Mouse (Mus musculus): ENCODE data around the gene Ppa1. TPM values are rescaled to one million over a fixed set of nuclear protein-coding genes. Genes with fewer than 3 reads are reported as not detected.

The Ppa1 gene
- polyA plus RNA-seq, 1 experiment from 2014 or later = 156 TPM

DNA sequence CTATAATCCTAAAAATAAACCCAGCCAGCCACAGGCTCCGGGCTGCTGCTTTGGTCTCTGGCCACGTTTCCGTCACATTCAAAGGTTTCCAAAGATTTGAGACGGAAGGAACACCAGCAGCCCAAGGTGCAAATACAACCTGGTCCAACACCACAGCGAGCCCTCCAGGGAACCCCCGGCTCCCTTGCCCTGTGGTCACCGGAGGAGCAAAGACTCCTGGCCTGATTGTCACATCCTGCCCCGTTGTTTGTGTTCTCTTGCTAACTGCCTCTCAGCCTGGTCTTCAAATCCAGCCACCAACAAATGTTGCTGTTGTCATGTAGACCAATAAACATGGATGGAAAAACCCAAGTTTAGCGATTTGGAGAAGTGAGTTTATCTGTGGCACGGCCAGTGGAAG is 15.9 kb upstream of the Ppa1 start:
- Histone ChIP-seq H3K27ac (ENCODE audit: low read length) (no peak overlapping the region), H3K4me1 (ENCODE audit: control insufficient read depth, insufficient read depth, low read length) (no peaks in the 10 kb centered on the region), H3K4me2 (ENCODE audit: low read depth, low read length) (no peak overlapping the region), H3K27me3 (ENCODE audit: control insufficient read depth, insufficient read depth, low read length) (no peaks in the 10 kb centered on the region), H3K4me3 (replicated peaks; ENCODE audit: low read length) (no peak overlapping the region), H3K36me3 (ENCODE audit: control insufficient read depth, insufficient read depth, low read length) (no peaks in the 10 kb centered on the region), H3K9me3 (replicated peaks; ENCODE audit: control insufficient read depth, low read length) (no peaks in the 10 kb centered on the region), H3K9ac (ENCODE audit: low read length) (no peak overlapping the region)
- no peak for ATAC-seq (ENCODE audit: insufficient read depth, low FRiP score)
- WGBS = 63% methylated on average over 10 of the region's 10 CpGs

DNA sequence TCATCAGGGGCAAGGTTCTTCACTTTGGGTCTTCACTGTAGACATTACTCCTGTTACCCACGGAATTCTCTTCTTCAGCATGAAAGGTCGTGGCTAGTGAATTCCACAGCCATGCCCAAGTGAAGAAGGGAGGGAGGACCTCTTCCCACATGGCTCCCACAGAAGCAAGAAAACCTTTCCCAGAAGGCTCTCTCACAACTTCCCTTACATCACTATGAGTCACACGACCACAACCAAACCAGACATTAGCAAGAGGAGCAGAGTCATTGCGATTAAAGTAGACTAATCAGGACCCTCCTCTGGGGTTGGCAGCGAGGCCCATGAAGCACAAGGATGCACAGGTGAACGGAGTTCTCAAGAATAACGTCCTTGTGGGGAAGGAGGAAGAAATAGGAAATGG is 11.3 kb upstream of the Ppa1 start:
- Histone ChIP-seq H3K4me1 (ENCODE audit: control insufficient read depth, insufficient read depth, low read length) (no peaks in the 10 kb centered on the region), H3K36me3 (ENCODE audit: control insufficient read depth, insufficient read depth, low read length) (no peaks in the 10 kb centered on the region), H3K4me3 (replicated peaks; ENCODE audit: low read length) (no peak overlapping the region), H3K27ac (ENCODE audit: low read length) (no peak overlapping the region), H3K9ac (ENCODE audit: low read length) (no peak overlapping the region), H3K27me3 (ENCODE audit: control insufficient read depth, insufficient read depth, low read length) (no peaks in the 10 kb centered on the region), H3K4me2 (ENCODE audit: low read depth, low read length) (no peak overlapping the region), H3K9me3 (replicated peaks; ENCODE audit: control insufficient read depth, low read length) (no peaks in the 10 kb centered on the region)
- no peak for ATAC-seq (ENCODE audit: insufficient read depth, low FRiP score)
- WGBS = 77% methylated on average over 7 of the region's 7 CpGs

DNA sequence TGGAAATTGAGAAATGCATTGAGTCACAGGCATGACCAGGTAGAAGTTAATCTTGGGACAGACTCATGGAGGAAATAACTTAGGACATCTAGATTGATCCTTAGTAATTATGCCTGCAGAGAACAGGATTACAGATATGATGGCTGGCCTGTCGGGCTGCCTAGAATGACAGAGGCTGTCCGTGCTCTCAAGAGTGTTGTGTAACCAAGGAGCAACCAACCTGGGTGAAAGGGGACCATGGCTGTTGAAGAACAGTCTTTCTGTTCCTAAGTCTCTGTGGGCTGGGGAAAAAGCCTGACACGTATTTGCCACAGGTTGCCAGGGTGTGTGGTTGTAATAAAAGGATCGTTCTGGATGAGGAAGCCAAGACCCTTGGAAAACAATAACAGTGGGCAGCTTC is 8.0 kb upstream of the Ppa1 start:
- Histone ChIP-seq H3K4me1 (ENCODE audit: control insufficient read depth, insufficient read depth, low read length) (no peaks in the 10 kb centered on the region), H3K9ac (ENCODE audit: low read length) (no peak overlapping the region), H3K4me2 (ENCODE audit: low read depth, low read length) (no peak overlapping the region), H3K9me3 (replicated peaks; ENCODE audit: control insufficient read depth, low read length) (no peaks in the 10 kb centered on the region), H3K27ac (ENCODE audit: low read length) (no peak overlapping the region), H3K36me3 (ENCODE audit: control insufficient read depth, insufficient read depth, low read length) (no peaks in the 10 kb centered on the region), H3K4me3 (replicated peaks; ENCODE audit: low read length) (no peak overlapping the region), H3K27me3 (ENCODE audit: control insufficient read depth, insufficient read depth, low read length) (no peaks in the 10 kb centered on the region)
- WGBS = 68% methylated on average over 4 of the region's 4 CpGs
- no peak for ATAC-seq (ENCODE audit: insufficient read depth, low FRiP score)

DNA sequence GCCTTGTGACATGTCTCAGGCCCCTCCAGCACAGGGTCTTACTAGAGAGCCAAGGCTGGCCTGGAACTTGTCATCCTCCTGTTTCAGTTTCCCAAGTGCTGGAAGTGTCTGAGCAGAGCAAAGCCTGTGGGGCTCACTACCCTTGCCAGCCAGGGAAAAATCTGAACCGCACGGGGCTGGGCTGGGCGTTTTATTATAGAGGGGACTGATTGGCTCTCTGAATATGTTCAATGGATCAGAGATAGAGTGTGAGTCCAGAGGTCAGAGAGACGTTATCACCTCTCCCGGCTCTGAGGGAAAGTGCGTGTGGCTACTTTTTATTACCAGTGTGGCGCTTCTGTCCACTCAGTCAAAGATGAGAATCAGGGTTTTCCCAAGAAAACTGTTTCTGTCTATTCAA is 1.8 kb upstream of the Ppa1 start:
- 0 out of 2 replicates have a peak, but pooled peaks cover 4% of the 10 kb centered on the region for H3K4me1 ChIP-seq (ENCODE audit: control insufficient read depth, insufficient read depth, low read length)
- no peak overlapping the region; the same call in 1 of the 2 replicates for H3K27ac ChIP-seq (ENCODE audit: low read length)
- no peak overlapping the region for H3K9ac ChIP-seq (ENCODE audit: low read length)
- no peaks in the 10 kb centered on the region for H3K36me3 ChIP-seq (ENCODE audit: control insufficient read depth, insufficient read depth, low read length)
- WGBS = 55% methylated on average over 7 of the region's 7 CpGs
- H3K9me3 ChIP-seq (replicated peaks; ENCODE audit: control insufficient read depth, low read length) = no peaks in the 10 kb centered on the region
- no peak overlapping the region for H3K4me2 ChIP-seq (ENCODE audit: low read depth, low read length)
- H3K27me3 ChIP-seq (ENCODE audit: control insufficient read depth, insufficient read depth, low read length) = no peaks in the 10 kb centered on the region
- ATAC-seq (ENCODE audit: insufficient read depth, low FRiP score) = peak; percentile 51; the same call in 1 of the 2 replicates
- no peak overlapping the region for H3K4me3 ChIP-seq (replicated peaks; ENCODE audit: low read length)

DNA sequence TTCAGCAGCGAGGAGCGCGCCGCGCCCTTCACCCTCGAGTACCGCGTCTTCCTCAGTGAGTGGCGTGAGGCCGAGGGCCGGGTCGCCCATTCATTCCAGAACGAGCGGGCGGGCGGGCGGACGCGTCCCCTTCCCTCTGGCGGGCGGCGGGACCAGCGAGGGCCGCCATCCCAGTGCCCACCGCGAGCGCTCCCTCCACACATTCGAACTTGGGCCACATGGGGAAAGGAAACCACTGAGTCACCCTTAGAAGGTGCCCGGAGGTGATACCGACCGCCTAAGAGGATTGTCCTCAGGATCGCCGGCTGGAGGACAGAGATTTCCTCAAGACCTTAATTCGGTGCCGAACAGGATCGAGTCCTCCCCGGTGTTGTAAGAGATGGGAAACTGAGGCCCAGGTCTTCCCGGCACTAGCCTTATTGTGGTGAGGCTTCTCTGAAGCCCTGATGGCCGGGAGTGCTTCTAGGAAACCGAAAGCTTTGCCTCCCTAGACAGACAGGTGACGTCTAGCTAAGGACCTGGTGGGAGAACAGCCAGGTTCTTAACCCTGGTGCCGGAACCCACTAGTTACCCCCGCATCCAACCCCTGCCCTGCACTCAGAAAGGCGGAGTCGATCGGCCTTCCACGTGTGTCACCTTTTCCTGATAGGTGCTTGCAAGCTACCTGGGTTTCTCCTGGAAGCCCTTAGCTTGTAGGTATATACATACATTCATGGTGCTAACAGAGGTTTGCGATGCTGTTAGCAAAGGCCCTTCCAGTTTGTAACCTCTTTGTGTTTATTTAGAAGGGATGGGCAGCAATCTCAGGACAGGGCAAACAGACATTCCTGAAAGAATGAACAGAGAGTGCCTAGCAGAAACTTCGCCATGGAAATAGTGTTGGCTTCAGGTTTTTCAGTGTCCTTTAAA is 639 bp downstream of the Ppa1 start:
- Histone ChIP-seq H3K27ac (ENCODE audit: low read length) (peak overlapping the region; percentile 81), H3K9me3 (replicated peaks; ENCODE audit: control insufficient read depth, low read length) (no peaks in the 10 kb centered on the region), H3K4me3 (replicated peaks; ENCODE audit: low read length) (peak overlapping the region; percentile 75), H3K36me3 (ENCODE audit: control insufficient read depth, insufficient read depth, low read length) (no peaks in the 10 kb centered on the region), H3K4me2 (ENCODE audit: low read depth, low read length) (peak overlapping the region; percentile 78), H3K9ac (ENCODE audit: low read length) (peak overlapping the region; percentile 81), H3K27me3 (ENCODE audit: control insufficient read depth, insufficient read depth, low read length) (no peaks in the 10 kb centered on the region), H3K4me1 (ENCODE audit: control insufficient read depth, insufficient read depth, low read length) (0 out of 2 replicates have a peak, but pooled peaks cover 4% of the 10 kb centered on the region)
- 1% methylated on average over 49 of the region's 49 CpGs for WGBS
- ATAC-seq (ENCODE audit: insufficient read depth, low FRiP score) = peak; percentile 57; the same call in 1 of the 2 replicates

DNA sequence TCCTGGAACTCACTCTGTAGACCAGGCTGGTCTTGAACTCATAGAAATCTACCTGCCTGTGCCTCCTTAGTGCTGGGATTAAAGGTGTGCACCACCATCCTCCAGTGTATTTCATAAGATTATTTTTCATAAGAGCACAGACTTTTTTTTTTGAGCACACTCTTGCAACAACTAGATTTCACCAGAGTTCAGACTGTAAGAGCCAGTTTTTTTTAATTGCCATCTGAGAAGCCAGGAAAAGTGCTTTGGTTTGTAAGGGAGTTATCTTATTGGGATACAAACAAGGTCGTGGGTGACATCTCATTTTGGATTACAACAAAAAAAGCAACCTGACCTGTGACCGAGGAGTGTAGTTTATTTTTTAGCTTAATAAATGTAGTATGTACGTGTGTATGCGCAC is 5.8 kb downstream of the Ppa1 start:
- H3K27ac ChIP-seq (ENCODE audit: low read length) = no peak overlapping the region
- H3K9ac ChIP-seq (ENCODE audit: low read length) = no peak overlapping the region
- 91% methylated on average over 4 of the region's 4 CpGs for WGBS
- ATAC-seq (ENCODE audit: insufficient read depth, low FRiP score) = no peak
- H3K4me3 ChIP-seq (replicated peaks; ENCODE audit: low read length) = no peak overlapping the region
- no peaks in the 10 kb centered on the region for H3K27me3 ChIP-seq (ENCODE audit: control insufficient read depth, insufficient read depth, low read length)
- no peaks in the 10 kb centered on the region for H3K4me1 ChIP-seq (ENCODE audit: control insufficient read depth, insufficient read depth, low read length)
- H3K36me3 ChIP-seq (ENCODE audit: control insufficient read depth, insufficient read depth, low read length) = no peaks in the 10 kb centered on the region
- H3K9me3 ChIP-seq (replicated peaks; ENCODE audit: control insufficient read depth, low read length) = no peaks in the 10 kb centered on the region
- no peak overlapping the region for H3K4me2 ChIP-seq (ENCODE audit: low read depth, low read length)

DNA sequence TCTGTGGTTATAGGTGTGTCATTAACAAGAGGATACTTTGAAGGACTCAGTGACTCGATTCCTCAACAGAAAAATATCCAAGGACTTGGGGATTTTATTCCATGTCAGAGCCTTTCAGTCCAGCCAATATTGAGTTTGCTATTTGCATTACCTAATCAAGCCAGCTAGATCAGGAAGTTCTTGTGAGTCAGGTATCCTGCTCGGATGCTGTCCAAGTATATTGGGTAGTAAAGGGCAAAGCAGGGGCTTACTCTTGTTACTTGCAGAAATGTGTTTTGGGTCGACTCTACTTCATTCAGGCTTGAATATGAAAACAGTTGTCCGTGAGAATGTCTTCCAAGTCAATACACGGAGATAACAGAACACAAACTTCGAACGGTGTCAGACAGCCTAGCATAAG is 6.3 kb downstream of the Ppa1 start:
- Histone ChIP-seq H3K27ac (ENCODE audit: low read length) (no peak overlapping the region), H3K4me2 (ENCODE audit: low read depth, low read length) (no peak overlapping the region), H3K4me3 (replicated peaks; ENCODE audit: low read length) (no peak overlapping the region), H3K4me1 (ENCODE audit: control insufficient read depth, insufficient read depth, low read length) (no peaks in the 10 kb centered on the region), H3K36me3 (ENCODE audit: control insufficient read depth, insufficient read depth, low read length) (no peaks in the 10 kb centered on the region), H3K27me3 (ENCODE audit: control insufficient read depth, insufficient read depth, low read length) (no peaks in the 10 kb centered on the region), H3K9ac (ENCODE audit: low read length) (no peak overlapping the region), H3K9me3 (replicated peaks; ENCODE audit: control insufficient read depth, low read length) (no peaks in the 10 kb centered on the region)
- no peak for ATAC-seq (ENCODE audit: insufficient read depth, low FRiP score)
- 83% methylated on average over 7 of the region's 7 CpGs for WGBS

DNA sequence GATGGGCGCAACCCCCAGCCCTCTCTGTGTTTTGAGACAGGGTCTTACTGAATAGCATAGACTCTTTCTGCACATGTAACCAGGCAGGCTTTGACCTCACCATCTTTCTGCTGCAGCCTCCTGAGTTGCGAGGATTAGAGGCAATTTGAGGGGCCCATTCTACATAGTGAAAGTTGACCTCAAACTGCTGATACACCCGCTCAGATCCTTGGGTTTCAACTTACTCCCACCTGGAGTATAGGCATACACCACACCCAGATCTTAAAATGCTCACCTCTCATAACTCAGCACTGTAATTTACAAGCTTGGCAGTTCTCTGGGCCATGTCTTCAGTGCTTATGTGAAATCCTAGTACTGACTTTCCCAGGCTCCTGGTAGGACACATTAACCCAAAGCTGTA is 6.8 kb downstream of the Ppa1 start:
- ATAC-seq (ENCODE audit: insufficient read depth, low FRiP score) = no peak
- 84% methylated on average over 3 of the region's 3 CpGs for WGBS
- no peaks in the 10 kb centered on the region for H3K4me1 ChIP-seq (ENCODE audit: control insufficient read depth, insufficient read depth, low read length)
- no peak overlapping the region for H3K9ac ChIP-seq (ENCODE audit: low read length)
- H3K9me3 ChIP-seq (replicated peaks; ENCODE audit: control insufficient read depth, low read length) = no peaks in the 10 kb centered on the region
- no peaks in the 10 kb centered on the region for H3K27me3 ChIP-seq (ENCODE audit: control insufficient read depth, insufficient read depth, low read length)
- no peaks in the 10 kb centered on the region for H3K36me3 ChIP-seq (ENCODE audit: control insufficient read depth, insufficient read depth, low read length)
- H3K27ac ChIP-seq (ENCODE audit: low read length) = no peak overlapping the region
- no peak overlapping the region for H3K4me3 ChIP-seq (replicated peaks; ENCODE audit: low read length)
- H3K4me2 ChIP-seq (ENCODE audit: low read depth, low read length) = no peak overlapping the region

DNA sequence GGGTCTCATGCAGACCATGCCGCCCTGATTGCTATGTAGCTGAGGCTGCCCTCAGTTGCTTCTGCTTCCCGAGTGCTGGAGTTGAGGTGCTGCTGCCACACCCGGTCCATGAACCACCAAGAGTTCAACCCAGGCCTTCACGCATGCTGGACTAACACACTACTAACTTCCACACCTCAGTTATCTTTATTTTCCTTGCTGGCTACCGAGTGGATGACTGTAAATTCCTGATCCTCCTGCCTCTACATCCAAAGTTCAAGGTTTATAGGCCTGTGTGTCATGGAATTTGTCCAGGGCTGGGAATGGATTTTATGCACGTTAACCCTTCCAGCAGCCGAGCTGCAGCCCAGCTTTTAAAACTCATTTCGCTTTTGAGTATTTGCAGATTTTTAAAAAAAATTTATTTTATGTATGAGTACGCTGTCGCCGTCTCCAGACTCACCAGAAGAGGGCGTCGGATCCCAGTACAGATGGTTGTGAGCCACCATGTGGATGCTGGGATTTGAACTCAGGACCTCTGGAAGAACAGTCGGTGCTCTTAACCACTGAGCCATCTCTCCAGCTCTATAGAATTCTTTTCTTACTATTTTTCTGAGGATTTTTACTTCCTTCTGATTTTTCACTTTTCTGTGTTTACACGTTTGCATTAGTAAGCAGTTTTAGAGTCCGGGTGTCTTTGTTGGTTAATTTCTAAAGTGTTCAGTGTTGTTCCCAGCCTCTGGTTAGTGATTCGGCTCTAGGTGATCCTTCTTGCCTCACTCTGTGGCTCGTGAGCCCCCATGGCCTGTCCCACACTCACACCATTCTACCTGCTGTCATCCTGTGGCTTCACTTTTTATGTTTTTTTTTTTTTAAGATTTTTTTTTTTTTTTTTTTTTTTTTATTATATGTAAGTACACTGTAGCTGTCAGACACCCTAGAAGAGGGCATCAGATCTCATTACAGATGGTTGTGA is 8.9 kb downstream of the Ppa1 start:
- Histone ChIP-seq H3K4me3 (replicated peaks; ENCODE audit: low read length) (no peak overlapping the region), H3K4me2 (ENCODE audit: low read depth, low read length) (no peak overlapping the region), H3K36me3 (ENCODE audit: control insufficient read depth, insufficient read depth, low read length) (peaks cover 5% of the 10 kb centered on the region; the same call in 1 of the 2 replicates), H3K9ac (ENCODE audit: low read length) (no peak overlapping the region), H3K27me3 (ENCODE audit: control insufficient read depth, insufficient read depth, low read length) (no peaks in the 10 kb centered on the region), H3K9me3 (replicated peaks; ENCODE audit: control insufficient read depth, low read length) (no peaks in the 10 kb centered on the region), H3K27ac (ENCODE audit: low read length) (no peak overlapping the region), H3K4me1 (ENCODE audit: control insufficient read depth, insufficient read depth, low read length) (no peaks in the 10 kb centered on the region)
- WGBS = 84% methylated on average over 18 of the region's 18 CpGs
- no peak for ATAC-seq (ENCODE audit: insufficient read depth, low FRiP score)
